Mouse (Mus musculus) adipocyte (in vitro differentiated cells): ENCODE data around the gene Spem2.
A peak's percentile ranks its signal among the peaks of the same experiment; 100 is the strongest.
"Not testable (repeated sequence)": the region's sequence is repeated elsewhere in the genome, so short reads cannot be mapped to it uniquely, and the experiment has no call there.

Source experiments
- DNase-seq: peaks from one replicate; pipeline ENCODE4 v3.0.0-alpha.2; 2016; ENCODE audit warnings: low spot score

The Spem2 gene

GRCm38 (mm10) chr11:69818365-69818764 lies at the start of gene Spem2:
Gene Spem2 (minus strand): TSS chr11:69818465.
- DNase-seq, result no peak

GRCm38 (mm10) chr11:69867335-69867734 lies 49.1 kb upstream of the Spem2 start:
- no peak for DNase-seq

- no peak for DNase-seq
Measured at GRCm38 (mm10) chr11:69865561-69865960, 47.3 kb upstream of the Spem2 start.

- no peak for DNase-seq
Measured at GRCm38 (mm10) chr11:69864138-69864860, 46.0 kb upstream of the Spem2 start.

GRCm38 (mm10) chr11:69863729-69864128 lies 45.5 kb upstream of the Spem2 start:
- DNase-seq, result not testable (repeated sequence)

GRCm38 (mm10) chr11:69858113-69858998 lies 40.1 kb upstream of the Spem2 start, which contains the start of gene Tnk1:
Gene Tnk1 (minus strand): TSS chr11:69858730.
- no peak for DNase-seq

- DNase-seq, result no peak
Measured at GRCm38 (mm10) chr11:69855347-69855746, 37.1 kb upstream of the Spem2 start.

- no peak for DNase-seq
Measured at GRCm38 (mm10) chr11:69854680-69855079, 36.4 kb upstream of the Spem2 start.

GRCm38 (mm10) chr11:69853994-69854393 lies 35.7 kb upstream of the Spem2 start:
- no peak for DNase-seq

GRCm38 (mm10) chr11:69850754-69851153 lies 32.5 kb upstream of the Spem2 start:
- DNase-seq, result no peak

GRCm38 (mm10) chr11:69849884-69850283 lies 31.6 kb upstream of the Spem2 start:
- DNase-seq, result no peak

GRCm38 (mm10) chr11:69849128-69849527 lies 30.9 kb upstream of the Spem2 start:
- no peak for DNase-seq

- DNase-seq, result no peak
Measured at GRCm38 (mm10) chr11:69848021-69848420, 29.8 kb upstream of the Spem2 start.

GRCm38 (mm10) chr11:69846738-69847688 lies 28.7 kb upstream of the Spem2 start:
- no peak for DNase-seq

- DNase-seq, result peak; percentile 86
Measured at GRCm38 (mm10) chr11:69846198-69846680, 28.0 kb upstream of the Spem2 start, which contains the start of gene Plscr3. Gene Plscr3 (plus strand): TSS chr11:69846376.

GRCm38 (mm10) chr11:69838714-69839104 lies 20.4 kb upstream of the Spem2 start:
- peak; percentile 56 for DNase-seq

GRCm38 (mm10) chr11:69837952-69838713 lies 19.9 kb upstream of the Spem2 start, which contains the start of gene Tmem256:
Gene Tmem256 (plus strand): TSS chr11:69838514.
- DNase-seq, result peak; percentile 98

- DNase-seq, result no peak
Measured at GRCm38 (mm10) chr11:69837604-69837951, 19.3 kb upstream of the Spem2 start, which contains the start of gene Nlgn2. Gene Nlgn2 (minus strand): TSS chr11:69837784.

GRCm38 (mm10) chr11:69836703-69837576 lies 18.7 kb upstream of the Spem2 start:
- DNase-seq, result peak; percentile 23

- no peak for DNase-seq
Measured at GRCm38 (mm10) chr11:69835966-69836335, 17.7 kb upstream of the Spem2 start.
